Mouse (Mus musculus): ENCODE measurements around the gene Insyn1.

Insyn1 gene

GRCm38 (mm10) chr9:58487076-58487475 lies 1.3 kb upstream of the Insyn1 start:
- DNase-seq (ENCODE audit: low spot score): no peak

- no peak for DNase-seq (ENCODE audit: low spot score)
Observed at GRCm38 (mm10) chr9:58489133-58489864, 896 bp downstream of the Insyn1 start.

DNA sequence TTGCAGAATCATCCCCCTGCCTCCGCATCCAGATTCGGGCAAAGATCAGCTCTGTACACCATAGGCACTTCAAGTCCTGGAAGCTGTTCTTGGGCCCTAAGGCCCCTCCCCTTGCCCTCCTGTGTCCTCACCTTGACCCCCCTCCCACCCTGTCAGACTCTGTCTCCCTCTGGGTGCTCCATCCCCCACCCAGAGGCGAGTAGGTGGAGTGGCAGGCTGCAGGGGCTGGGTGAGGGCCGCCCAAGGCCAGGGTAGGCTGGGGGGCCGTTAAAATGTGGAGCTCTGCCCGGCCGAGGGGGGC lies 1.4 kb downstream of the Insyn1 start:
- no peak for DNase-seq (ENCODE audit: low spot score)

DNA sequence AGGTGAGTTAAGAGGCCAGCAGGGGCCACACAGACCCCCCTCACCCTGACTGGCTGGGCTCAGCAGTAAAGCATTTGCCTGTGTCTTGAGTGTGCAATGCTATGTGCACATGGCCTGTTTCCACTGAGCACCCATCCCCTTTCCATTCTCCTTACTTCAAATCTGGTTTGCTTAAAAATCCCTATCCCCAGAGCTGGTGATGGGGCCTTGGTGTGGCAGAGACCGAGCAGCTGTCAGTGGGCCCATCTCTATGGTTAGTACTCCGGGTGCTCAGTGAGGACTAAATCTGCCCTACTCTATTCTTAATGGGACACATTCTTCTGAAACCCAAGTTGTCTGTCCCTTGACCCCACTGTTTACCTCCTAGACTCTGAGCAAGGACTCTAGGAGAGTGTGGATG lies 2.0 kb downstream of the Insyn1 start:
- no peak for DNase-seq (ENCODE audit: low spot score)

DNA sequence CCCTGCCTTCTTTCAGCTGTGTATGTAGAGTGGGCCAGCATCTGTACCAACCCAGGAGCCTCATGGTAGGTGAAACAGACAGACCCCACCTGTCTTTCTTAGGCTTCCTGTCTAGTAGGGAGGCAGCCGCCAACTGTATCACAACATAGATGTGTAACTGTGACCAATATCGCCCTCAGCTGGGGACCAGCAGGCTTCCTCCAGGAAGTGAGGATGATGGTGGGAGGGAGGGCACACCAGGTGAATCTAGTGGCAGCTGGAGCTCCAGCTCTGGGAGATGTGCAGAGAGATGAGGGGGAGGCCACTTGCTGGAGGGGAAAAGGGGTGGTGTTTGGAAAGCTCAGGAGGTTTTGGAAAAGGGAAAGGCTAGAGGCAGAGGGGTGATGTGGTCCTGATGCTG lies 6.6 kb downstream of the Insyn1 start:
- no peak for DNase-seq (ENCODE audit: low spot score)

- DNase-seq (ENCODE audit: low spot score): no peak
Observed at GRCm38 (mm10) chr9:58496470-58497182, 8.2 kb downstream of the Insyn1 start.

DNA sequence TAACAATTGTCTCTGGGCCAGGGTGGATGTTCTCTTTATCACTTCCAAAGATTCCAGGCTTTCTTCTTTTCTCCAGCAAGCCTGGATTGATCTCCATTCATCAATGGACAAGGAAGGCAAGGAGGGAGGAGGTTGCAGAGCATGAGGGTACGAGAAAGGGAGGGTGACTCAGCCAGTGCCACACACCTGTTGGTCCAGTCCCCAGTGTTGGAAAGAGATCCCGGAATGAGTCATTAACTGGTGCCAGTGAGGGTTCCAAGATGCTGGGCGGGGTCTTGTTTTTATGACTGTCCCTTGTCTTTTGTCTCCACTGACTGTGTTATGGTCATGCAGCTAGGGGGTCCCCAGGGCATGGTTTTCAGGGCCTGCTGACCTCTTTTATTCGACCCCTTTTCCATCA lies 9.5 kb downstream of the Insyn1 start:
- no peak for DNase-seq (ENCODE audit: low spot score)

- no peak for DNase-seq (ENCODE audit: low spot score)
Observed at GRCm38 (mm10) chr9:58500946-58501345, 12.5 kb downstream of the Insyn1 start.

DNA sequence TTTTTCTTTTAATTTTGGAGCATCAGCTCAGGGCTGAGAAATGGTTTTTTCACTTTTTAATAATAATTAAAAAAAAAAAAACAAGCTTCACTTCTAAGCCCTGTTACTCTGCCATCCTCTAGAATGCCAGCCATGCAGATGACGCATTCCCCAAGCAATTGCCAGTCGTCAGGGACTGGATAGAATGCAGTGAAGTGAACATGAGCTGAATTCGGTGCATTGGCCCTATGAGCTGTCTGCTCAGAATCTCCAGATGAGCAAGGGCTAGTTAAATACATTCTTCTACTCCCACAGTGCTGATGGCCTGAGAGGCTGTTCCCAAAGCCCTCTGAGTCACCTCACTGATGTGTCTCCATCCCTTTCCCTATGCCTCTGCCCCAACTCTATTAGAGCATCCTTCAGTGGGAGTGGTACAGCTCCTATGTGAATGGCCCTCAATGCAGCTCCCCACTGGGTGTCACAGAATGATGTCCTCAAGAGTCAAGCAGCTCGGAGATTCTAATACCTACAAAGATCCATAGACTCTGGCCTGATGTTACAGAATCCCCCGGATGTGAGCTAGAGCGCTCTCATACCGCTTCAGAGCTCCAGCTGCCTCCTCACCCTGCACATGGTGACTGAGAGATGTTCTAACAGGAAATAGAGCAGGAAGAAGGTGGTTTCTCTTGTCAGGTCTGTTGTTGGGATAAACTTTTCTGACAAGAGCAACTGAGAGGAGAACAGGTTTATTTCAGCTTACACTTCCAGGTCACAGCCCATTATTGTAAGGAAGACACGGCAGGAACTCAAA lies 19.0 kb downstream of the Insyn1 start:
- no peak for DNase-seq (ENCODE audit: low spot score)

- no peak for DNase-seq (ENCODE audit: low spot score)
Observed at GRCm38 (mm10) chr9:58510452-58510851, 22.0 kb downstream of the Insyn1 start.

GRCm38 (mm10) chr9:58513749-58514148 lies 25.3 kb downstream of the Insyn1 start:
- DNase-seq (ENCODE audit: low spot score): no peak

DNA sequence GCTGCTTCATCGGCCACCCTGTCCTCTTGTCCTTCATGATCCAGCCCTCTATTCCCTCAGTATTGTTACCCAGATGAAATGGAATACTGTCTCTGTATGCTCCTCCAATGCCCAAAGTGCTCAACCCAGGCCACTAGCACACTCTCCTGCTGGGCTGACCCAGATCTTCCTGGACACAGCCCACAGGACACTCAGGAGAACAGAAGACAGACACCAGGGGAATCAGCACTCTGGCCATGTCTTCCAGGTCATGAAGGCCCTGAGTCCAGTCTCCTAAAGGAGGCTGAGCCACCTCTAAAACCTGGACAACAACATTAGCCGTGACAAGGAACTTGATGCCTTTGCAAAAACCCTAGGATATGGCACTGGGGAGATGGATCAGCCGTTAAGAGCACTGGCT lies 28.1 kb downstream of the Insyn1 start:
- DNase-seq (ENCODE audit: low spot score): no peak

DNA sequence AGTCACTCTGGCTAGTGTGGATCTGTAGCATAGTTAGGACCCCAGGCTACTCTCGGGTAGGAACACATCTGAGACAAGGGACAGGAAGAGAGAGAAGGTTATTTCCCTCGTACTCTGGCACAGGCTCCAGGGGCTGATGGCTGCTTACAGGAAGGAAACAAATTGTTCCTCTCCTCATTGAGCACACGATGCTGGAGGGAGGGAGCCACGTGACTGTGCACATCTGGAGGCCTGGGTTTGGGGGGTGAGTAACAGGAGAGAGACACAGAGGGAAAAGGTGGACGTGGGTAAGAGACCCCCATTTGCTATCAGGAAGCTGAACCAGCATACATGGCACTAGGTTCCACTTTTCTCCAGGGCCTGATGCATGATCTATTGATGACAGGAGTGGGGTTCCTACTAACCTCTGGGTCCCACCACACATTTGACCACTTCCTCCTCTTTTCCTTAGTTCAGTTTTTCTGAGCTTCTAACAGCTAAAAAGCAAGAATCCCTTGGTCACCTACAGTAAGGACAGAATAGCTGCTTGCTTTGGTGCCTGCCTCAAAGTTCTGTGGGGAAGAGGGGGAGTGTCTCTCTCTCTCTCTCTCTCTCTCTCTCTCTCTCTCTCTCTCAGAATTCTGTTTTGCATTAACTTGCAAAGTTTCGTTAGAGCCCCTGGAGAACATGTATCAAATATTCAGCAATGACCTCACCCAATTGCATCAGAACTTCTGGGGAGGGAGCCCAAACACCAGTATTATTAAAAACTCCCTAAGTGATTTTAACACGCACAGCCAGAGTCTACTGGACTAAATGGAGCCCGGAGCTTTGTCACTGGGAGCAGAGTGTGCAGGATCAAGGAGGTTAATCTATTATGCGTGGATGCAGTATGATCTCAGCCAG lies 29.7 kb downstream of the Insyn1 start:
- no peak for DNase-seq (ENCODE audit: low spot score)

DNA sequence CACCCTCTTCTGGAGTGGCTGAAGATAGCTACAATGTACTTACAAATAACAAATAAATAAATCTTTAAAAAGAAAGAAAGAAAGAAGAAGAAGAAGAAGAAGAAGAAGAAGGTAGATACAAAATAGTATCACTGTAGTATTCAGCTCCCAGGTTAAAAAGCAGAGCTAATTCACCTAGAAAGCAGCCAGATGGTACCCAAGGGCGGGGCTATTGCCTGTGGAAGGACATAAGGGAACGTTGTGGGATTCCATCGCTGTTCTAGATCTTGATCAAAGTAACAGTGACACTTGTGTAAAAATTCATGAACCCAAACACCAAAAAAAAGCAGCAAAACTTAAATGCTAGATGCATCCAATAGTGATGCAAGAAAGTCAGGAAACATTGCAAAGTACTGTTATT lies 31.6 kb downstream of the Insyn1 start:
- DNase-seq (ENCODE audit: low spot score): no peak

- DNase-seq (ENCODE audit: low spot score): no peak
Observed at GRCm38 (mm10) chr9:58520816-58521581, 32.6 kb downstream of the Insyn1 start.

DNA sequence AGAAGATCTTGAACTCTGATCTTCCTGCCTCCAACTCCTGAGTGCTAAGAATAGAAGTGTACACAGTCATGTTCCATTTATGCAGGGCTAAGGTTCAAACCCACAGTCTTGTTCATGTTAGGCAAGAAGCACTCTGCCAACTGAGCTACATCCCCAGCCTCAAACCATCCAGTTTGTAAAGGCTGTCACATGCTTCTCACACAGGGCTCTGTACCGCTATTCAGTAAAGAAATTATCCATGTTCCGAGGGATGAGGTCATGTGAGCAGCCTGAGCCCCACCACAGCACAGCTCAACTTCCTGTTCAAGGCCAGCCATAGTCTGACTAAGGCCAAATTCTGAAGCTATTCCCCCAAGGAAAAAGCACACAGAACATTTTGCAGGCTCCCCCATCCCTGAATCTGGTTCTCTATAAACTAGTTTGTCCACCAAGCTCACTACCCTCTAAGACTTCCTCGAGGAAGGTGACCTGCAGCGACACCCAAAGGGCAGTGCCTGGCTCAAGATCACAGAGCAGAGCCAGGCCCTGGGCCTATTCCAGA lies 33.5 kb downstream of the Insyn1 start:
- DNase-seq (ENCODE audit: low spot score): no peak

GRCm38 (mm10) chr9:58525108-58525507 lies 36.7 kb downstream of the Insyn1 start:
- no peak for DNase-seq (ENCODE audit: low spot score)

GRCm38 (mm10) chr9:58527841-58528240 lies 39.4 kb downstream of the Insyn1 start:
- no peak for DNase-seq (ENCODE audit: low spot score)

DNA sequence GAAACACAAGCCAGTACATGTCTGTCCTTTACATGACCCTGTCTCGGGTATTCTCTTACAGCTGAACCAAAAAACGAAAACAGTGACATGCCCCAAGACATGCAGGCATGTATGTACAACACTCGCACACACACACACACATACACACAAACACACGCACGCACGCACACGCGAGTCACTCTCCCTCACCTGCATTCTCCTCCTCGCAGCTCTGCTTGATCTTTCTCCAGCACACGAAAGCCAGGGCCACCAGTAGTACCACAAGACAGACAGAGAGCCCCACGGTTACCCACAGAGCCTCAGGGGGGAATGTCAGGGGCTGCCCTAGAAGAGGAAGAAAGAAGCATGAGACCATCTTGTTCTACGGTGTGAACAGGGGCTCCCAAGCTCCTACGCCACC lies 42.0 kb downstream of the Insyn1 start:
- no peak for DNase-seq (ENCODE audit: low spot score)

DNA sequence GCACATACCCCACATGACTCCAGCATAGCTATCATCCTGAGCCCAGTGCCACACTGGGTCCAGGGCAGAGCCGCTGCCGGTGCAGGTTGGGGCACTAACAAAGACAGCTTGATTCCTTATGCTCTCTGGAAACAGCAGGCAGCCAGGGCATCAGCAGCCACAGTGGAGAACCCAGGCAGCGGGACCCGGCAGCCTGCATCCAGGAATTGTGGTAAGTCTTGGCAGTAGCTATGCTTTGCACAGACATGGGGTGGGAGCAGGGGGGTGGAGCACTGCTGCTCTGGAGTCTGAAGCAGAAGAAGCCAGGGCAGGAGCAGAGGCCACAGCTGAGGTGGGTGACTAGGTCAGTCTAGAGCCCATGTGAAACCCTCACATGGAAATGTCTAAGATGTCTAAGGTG lies 43.8 kb downstream of the Insyn1 start:
- no peak for DNase-seq (ENCODE audit: low spot score)

DNA sequence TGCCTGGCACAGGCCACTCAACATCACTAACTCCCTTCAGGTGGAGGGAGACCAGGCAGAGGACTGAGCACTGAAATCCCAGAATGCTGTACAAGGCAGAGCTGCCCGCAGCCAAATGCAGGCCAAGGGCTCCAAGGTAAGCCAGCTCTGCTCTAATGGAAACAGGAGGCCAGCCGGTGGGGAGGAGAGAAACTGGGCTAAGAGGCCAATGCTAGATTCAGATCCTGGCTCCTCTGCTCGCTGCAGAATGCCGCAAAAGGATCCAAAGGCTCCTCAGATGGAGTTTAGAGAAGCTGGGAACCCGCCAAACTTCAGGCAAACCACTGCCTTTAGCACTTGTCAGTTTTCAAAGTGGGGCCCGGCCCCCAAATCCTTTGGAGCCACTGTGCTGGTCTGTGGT lies 44.9 kb downstream of the Insyn1 start:
- no peak for DNase-seq (ENCODE audit: low spot score)
